Mouse (Mus musculus): ENCODE measurements around the gene Saysd1. TPM values are rescaled to one million over a fixed set of nuclear protein-coding genes. Genes with fewer than 3 reads are reported as not detected.

The Saysd1 gene
- polyA plus RNA-seq, 1 experiment, result 7.8 TPM

DNA sequence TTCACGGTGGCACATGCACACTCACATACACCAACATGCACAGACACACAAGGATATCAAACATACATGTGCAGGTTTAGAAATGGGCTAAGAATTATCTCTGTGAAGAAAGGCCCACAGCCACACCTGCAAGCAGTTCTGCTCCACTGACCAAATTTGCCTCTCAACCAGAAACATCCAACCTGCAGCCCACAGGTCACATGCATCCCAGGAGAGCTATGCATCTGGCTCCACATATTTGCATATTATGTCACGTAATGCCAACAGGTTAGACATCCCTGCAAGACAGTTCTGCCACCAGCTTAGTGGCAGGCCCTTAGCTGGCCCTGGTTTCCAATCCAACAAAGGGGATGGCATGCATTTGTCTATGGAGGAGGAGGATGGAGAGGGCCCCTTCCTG is 29.7 kb upstream of the Saysd1 start:
- no peak for DNase-seq (ENCODE audit: low read depth, low spot score)
- WGBS, result 75% methylated on average over 2 of the region's 2 CpGs

DNA sequence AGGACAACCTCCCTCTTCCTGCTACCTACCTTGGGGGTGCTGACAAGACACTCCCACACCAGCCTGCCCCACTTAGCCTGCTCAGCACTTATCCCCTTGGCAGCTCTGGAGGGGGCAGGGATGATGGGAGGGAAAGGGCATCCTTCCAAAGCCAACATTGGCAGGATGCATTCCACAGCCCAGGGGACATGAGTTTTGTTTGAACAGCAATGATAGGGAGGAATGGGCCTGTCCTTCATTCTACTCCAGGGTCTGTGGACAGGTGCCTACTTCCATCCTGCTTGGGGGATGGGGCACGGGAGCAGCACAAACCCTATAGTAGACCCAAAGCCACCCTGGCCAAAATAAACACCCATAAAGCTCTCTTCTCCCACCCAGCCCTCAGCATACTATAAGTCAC is 27.1 kb upstream of the Saysd1 start:
- WGBS, result 18% methylated on average over 1 of the region's 1 CpGs
- DNase-seq (ENCODE audit: low read depth, low spot score), result no peak

DNA sequence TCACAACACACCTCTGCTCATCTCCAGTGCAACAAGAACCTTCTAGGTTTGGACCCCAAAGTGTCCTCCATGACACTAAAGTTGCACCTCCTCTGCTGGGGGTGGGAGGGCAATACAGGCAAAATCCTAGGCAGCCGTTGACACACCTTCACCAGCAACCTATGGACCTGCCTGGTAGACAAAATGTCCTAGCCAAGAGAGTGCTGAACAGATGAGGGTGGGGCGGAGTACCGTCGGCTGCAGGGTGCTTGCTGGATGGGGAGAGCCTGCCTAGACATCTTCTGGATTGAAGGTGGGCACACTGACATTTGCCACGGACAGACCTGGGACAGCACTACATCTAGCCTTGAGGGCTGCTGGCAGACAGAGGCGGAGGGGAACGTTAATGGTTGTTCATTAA is 26.1 kb upstream of the Saysd1 start:
- WGBS, result 30% methylated on average over 7 of the region's 7 CpGs
- DNase-seq (ENCODE audit: low read depth, low spot score), result no peak

DNA sequence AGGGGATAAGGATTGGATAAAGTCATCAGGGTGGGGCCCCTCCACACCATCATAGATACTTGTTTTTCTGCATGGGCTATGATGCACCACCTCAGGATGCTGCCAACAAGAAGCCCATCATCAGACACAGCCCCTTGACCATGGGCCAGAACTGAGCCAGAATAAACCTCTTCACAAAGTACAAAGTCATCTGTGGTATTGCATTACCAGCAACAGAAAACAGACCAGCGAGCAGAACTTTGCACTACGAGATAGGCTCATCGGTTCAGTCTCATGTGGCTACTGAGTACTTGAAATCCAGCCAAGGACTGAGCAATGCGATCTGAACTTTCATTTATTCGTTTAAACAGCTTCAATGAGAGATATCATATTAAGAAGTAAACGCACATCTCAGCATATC is 24.4 kb upstream of the Saysd1 start:
- no peak for DNase-seq (ENCODE audit: low read depth, low spot score)
- 14% methylated on average over 6 of the region's 6 CpGs for WGBS

DNA sequence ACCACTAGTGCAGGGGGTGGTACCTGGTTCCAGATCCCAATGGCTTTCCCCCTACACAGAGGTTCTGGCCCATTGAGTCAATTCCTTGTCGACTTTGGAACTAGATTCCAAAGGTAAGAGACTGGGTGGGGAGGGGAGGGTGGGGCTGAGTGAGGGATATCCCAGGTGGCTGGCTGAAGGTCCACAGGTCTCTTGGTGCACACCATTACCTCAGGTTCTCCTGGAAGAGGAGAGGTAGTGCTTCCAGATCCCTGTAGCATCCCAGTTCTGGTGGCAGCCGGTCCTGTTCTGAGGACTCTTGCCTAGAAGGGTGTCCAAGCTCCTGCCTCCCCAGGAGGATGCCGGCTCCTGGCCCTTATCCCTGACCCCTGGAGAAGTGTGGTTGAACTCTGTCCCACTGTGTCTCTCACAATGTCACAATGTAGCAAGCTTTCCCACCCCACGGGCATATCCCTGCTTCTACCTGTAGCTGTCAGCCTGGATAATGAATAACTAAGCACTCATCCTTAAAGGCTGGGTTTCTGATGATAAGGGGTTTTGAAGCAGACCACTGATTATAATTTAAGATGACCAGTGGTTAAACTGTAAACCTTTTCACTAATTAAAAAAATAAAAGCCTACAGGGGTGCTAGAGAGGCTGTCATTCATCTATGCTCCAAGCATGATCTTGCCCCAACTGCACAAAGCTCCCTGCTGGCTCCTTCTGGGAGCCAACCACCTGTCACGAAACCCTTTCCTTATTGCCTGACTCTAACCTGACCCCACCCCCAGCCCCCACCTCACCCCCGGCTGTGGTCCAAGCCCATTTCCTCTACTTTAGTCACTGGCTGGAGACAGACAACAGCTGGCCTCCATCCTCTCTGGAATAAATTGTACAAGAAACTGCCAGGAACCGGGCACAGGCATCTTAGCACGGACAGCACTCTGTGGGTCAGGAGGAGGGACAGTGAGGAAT is 20.7 kb upstream of the Saysd1 start:
- WGBS, result 22% methylated on average over 8 of the region's 8 CpGs
- DNase-seq (ENCODE audit: low read depth, low spot score), result no peak

- 82% methylated on average over 10 of the region's 10 CpGs for WGBS
- no peak for DNase-seq (ENCODE audit: low read depth, low spot score)
Observed at GRCm38 (mm10) chr14:20157595-20157994, 19.3 kb upstream of the Saysd1 start.

GRCm38 (mm10) chr14:20155718-20156117 is 17.4 kb upstream of the Saysd1 start:
- WGBS, result 46% methylated on average over 10 of the region's 10 CpGs
- no peak for DNase-seq (ENCODE audit: low read depth, low spot score)

GRCm38 (mm10) chr14:20154937-20155336 is 16.6 kb upstream of the Saysd1 start:
- 62% methylated on average over 4 of the region's 4 CpGs for WGBS
- no peak for DNase-seq (ENCODE audit: low read depth, low spot score)

DNA sequence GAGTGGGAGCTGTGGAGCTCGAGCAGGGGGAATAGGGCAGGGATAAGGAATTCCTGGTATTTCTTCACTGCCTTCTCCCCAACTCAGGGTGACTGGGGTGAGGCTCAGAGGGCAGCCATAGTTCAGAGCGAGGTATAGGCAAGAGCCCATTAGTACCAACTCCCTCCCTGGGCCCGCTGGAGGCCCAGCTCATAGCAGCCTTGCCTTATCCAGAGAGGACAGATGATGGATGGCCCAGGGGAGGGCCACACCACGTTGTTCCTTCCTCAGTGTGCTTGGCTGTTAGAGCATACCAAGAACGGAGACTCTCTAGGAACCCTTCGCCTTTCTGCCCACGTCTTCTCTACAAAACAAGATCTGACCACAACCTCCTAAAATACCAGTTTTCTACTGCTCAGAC is 15.9 kb upstream of the Saysd1 start:
- 77% methylated on average over 7 of the region's 7 CpGs for WGBS

GRCm38 (mm10) chr14:20149127-20150080 is 11.1 kb upstream of the Saysd1 start:
- WGBS, result 45% methylated on average over 22 of the region's 22 CpGs
- no peak for DNase-seq (ENCODE audit: low read depth, low spot score)

More for the DNA sequence above, 15.9 kb upstream of the Saysd1 start:
- no peak for DNase-seq (ENCODE audit: low read depth, low spot score)

- 76% methylated on average over 11 of the region's 11 CpGs for WGBS
- no peak for DNase-seq (ENCODE audit: low read depth, low spot score)
Observed at GRCm38 (mm10) chr14:20148514-20148913, 10.2 kb upstream of the Saysd1 start.

GRCm38 (mm10) chr14:20147854-20148253 is 9.5 kb upstream of the Saysd1 start:
- 84% methylated on average over 7 of the region's 7 CpGs for WGBS
- DNase-seq (ENCODE audit: low read depth, low spot score), result no peak

DNA sequence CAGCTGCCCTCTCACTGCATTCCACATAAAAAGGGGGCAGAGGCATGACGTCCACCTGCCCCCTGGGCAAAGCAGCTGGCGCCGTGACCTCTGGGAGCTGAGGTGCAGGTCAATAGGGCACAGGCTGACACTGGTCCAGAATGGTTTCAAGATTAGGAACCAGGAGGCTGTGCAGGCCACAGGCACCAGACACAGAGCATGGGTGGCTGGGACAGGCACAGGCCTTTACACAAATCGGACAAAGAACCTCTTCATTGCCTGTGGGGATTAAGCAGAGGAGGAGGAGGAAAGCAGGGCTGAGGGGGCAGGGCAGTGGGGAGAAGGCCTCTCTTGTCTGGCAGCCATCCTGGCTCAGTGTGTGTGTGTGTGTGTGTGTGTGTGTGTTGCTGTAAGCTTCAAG is 5.8 kb upstream of the Saysd1 start:
- no peak for DNase-seq (ENCODE audit: low read depth, low spot score)
- WGBS, result 76% methylated on average over 4 of the region's 4 CpGs

DNA sequence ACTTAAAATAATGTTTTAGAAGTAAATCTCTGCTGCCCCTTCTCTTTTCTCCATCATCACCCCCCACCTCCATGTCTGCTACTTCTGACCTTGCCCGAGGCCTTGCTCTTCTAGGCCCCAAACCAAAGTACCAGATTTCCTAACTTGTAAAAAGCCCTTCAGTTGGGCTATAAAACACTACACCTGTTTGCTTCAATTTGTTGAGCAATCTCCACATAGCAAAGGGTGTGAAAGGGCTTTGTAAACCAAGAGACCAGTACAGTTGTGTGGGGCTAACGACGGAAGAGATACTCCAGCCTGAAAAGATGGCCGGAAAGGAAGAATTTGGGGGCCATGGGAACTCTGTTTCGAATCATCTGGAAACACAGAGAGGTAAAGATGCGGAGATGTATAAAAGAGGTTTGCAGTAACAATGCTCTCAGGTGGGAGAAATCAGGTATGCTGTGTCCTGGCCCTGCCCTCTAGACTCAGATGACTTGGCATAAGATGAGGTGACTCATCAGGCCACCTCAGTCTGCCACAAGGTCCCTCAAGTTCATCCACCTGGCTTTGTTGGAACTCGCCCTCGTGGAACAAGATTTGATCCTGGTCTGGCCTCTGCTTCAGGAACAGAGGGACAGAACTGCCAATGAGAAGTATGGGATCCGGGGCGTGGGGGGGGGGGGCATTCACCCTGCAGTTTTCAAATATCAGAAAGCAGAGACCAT is 3.2 kb downstream of the Saysd1 start:
- whole genome bisulfite sequencing, result 38% methylated on average over 10 of the region's 10 CpGs
- DNase-seq (ENCODE audit: low read depth, low spot score), result peak; percentile 70

DNA sequence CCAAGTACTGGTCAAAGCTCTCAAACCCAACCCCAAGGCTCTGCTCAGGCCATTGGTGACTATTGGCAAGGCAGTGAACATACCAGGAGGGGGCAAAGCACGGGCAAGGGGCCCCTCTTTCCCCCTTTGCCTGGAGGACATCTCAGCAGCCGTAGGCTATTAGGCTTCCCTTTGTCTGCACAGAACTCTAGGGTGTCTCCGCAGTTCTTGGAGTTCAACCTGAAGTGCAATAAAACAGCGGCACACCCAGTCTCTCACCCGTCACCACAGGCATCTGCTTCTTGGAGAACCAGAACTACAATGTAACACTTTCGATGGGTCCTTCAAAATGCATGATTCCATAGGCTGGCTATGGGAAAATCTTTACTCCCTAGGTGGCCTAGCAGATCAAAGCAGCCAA is 10.2 kb downstream of the Saysd1 start:
- DNase-seq (ENCODE audit: low read depth, low spot score), result no peak
- 26% methylated on average over 6 of the region's 6 CpGs for WGBS

DNA sequence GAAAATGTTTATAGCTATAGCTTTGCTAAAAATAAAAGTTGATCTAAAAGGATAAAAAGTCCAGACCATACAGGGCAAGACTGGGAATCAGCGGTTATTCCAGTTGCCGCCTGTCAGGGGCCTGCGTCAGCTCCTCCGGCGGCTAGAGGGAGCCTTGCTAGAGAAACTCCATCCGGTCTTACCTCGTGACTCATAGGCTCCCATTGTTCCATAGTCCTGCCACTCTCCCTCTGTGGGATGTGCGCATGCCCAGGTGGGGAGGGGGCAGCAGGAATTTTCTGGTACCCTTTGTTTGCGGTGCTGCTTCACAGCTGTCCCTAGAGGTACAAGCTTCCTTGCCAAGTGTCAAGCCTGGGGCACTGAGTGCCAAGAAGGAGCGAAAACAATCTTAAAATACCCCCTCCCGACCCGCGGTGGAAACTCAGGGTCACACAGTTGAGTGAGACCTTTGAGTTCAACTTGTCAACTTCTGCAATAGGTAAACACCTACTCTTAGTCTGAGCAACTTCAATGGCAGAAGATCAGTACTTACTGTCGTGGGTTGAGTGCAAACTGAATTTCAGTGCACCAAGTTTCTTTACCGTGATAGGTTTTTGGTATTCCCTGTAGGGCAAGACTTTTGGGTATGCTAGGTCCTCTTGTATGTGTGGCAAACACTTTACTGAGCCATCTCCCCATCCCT is 10.8 kb downstream of the Saysd1 start:
- no peak for DNase-seq (ENCODE audit: low read depth, low spot score)
- WGBS, result 59% methylated on average over 15 of the region's 15 CpGs

DNA sequence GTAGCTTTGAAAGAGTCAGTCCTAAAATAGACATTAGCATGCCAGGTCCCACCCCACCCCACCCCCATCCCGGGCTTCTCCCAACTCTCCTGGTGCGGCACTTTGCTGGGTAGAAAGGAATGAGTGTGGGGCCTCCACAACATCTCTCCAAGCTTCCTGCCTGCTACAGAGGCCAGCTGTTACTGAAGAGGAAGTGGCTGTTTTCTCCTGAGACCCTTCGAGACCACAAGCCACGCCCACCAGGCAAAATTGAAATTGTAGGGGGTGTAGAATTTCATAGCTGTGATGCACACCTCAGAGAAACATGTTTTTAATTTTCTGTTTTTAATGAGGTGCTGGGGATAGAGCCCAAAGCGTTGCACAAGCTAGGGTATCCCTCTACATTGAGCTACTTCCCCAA is 17.5 kb downstream of the Saysd1 start:
- 67% methylated on average over 5 of the region's 5 CpGs for WGBS

GRCm38 (mm10) chr14:20120012-20120411 is 18.3 kb downstream of the Saysd1 start:
- 94% methylated on average over 11 of the region's 11 CpGs for WGBS
- DNase-seq (ENCODE audit: low read depth, low spot score), result no peak

More for the DNA sequence above, 17.5 kb downstream of the Saysd1 start:
- DNase-seq (ENCODE audit: low read depth, low spot score), result no peak

DNA sequence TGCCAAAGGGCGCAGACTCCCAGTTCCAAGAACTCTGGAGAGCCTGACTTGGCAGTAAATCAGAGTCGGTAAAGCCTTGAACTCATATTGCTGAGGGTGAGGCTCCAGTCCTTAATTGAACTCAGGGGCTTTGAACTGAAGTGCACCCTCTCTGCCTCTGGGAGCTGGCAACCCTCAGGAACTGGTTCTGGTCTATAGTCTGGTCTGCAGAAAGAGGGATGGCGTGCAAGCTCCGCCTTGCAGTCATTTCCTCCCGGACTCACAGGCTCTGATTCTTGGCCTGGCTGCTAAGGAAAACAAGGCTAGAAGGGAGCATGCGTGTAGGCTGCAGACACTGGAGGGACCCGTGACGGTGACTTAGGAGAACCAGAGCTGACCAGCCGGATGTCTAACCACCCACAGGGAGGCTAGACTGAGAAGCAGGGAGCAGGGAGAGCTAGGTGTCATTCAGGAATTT is 22.2 kb downstream of the Saysd1 start:
- WGBS, result 15% methylated on average over 9 of the region's 9 CpGs
- DNase-seq (ENCODE audit: low read depth, low spot score), result no peak
